Mouse (Mus musculus) liver, embryonic 14.5 days (tissue): ENCODE data around the gene Dhrs13.
A peak's percentile ranks its signal among the peaks of the same experiment; 100 is the strongest.

Experiments
- CTCF ChIP-seq: IDR thresholded peaks from 2 replicates; pipeline ENCODE4 v1.5.1; 2016; ENCODE audit warnings: antibody characterized with exemption, low read depth, control low read depth
- EP300 ChIP-seq: IDR thresholded peaks from 2 replicates; pipeline ENCODE4 v1.6.1; 2016; ENCODE audit warnings: antibody characterized with exemption, low read depth

- TF ChIP-seq CTCF = peak; percentile 99
- TF ChIP-seq EP300 = no peak
These were observed 28.0 kb downstream of the Dhrs13 start for GRCm38 (mm10) chr11:78059833-78060757.
